Mouse (Mus musculus) lung, postnatal 10 days (tissue): ENCODE measurements around the gene Omp.

Experiments
- DNase-seq: peaks from one replicate; pipeline ENCODE4 v3.0.0; 2021

Gene Omp

GRCm38 (mm10) chr7:98164999-98165528 is 19.8 kb upstream of the Omp start:
- peak; percentile 56 for DNase-seq

GRCm38 (mm10) chr7:98164382-98164998 is 19.2 kb upstream of the Omp start:
- DNase-seq, result no peak

- no peak for DNase-seq
These were observed 18.4 kb upstream of the Omp start for GRCm38 (mm10) chr7:98163700-98164099.

- DNase-seq, result no peak
These were observed 16.9 kb upstream of the Omp start for GRCm38 (mm10) chr7:98162239-98162638.

- DNase-seq, result peak; percentile 60
These were observed 14.9 kb upstream of the Omp start for GRCm38 (mm10) chr7:98160041-98160740.

- DNase-seq, result peak; percentile 70
These were observed 13.2 kb upstream of the Omp start for GRCm38 (mm10) chr7:98158481-98158880.

GRCm38 (mm10) chr7:98157636-98158332 is 12.5 kb upstream of the Omp start:
- DNase-seq, result no peak

GRCm38 (mm10) chr7:98156280-98156665 is 11.0 kb upstream of the Omp start:
- no peak for DNase-seq

- peak; percentile 88 for DNase-seq
These were observed 10.4 kb upstream of the Omp start for GRCm38 (mm10) chr7:98155546-98156279.

- no peak for DNase-seq
These were observed 8.6 kb upstream of the Omp start for GRCm38 (mm10) chr7:98153892-98154291.

GRCm38 (mm10) chr7:98153345-98153744 is 8.0 kb upstream of the Omp start:
- no peak for DNase-seq

- DNase-seq, result no peak
These were observed 7.1 kb upstream of the Omp start for GRCm38 (mm10) chr7:98152400-98152799.

- no peak for DNase-seq
These were observed 5.2 kb upstream of the Omp start for GRCm38 (mm10) chr7:98150525-98150924.

- DNase-seq, result no peak
These were observed 4.5 kb upstream of the Omp start for GRCm38 (mm10) chr7:98149802-98150201.

GRCm38 (mm10) chr7:98148721-98149407 is 3.6 kb upstream of the Omp start:
- DNase-seq, result no peak

GRCm38 (mm10) chr7:98147766-98148165 is 2.5 kb upstream of the Omp start:
- no peak for DNase-seq

- no peak for DNase-seq
These were observed 1.1 kb upstream of the Omp start for GRCm38 (mm10) chr7:98146447-98146845.

GRCm38 (mm10) chr7:98145842-98146446 is 642 bp upstream of the Omp start:
- DNase-seq, result no peak

- no peak for DNase-seq
These were observed 2.7 kb downstream of the Omp start for GRCm38 (mm10) chr7:98142648-98143047.

GRCm38 (mm10) chr7:98142247-98142646 is 3.1 kb downstream of the Omp start:
- no peak for DNase-seq

- peak; percentile 45 for DNase-seq
These were observed 4.1 kb downstream of the Omp start for GRCm38 (mm10) chr7:98141206-98141605.

- peak; percentile 42 for DNase-seq
These were observed 4.7 kb downstream of the Omp start for GRCm38 (mm10) chr7:98140597-98140996.
